Mouse (Mus musculus): ENCODE results near the gene Etnk1.

DNA sequence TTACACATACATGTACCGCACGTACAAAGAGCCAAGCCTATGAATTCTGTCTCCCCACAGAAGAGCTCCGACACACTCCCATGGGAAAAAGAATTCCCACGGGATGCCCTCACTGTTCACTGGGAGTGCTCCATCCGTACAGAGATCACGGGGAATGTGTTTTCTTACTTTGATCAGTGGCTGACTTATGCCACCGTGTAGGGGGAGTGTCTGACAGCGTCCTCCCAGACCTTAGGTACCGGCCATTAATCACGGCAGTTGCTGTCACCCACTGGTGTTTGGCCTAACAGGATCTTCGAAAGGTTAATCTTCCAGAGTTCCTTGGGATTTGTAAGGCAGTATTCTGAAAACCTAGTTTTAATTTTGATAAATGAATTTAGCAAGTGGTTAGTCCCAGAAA is 57.0 kb downstream of the Etnk1 start:
- TF ChIP-seq CTCF (IDR thresholded peaks at IDR 0.05; ENCODE audit: low read depth, low read length), result no peak
- no peak for TF ChIP-seq POLR2A (IDR thresholded peaks at IDR 0.05; ENCODE audit: borderline replicate concordance, low read depth, low read length)

All from bone marrow macrophage, adult 2 months (primary cell).